Mouse (Mus musculus) mouse trophoblast stem cell (cell line): ENCODE results near the gene Sez6l.
"Not testable (repeated sequence)": the region's sequence is repeated elsewhere in the genome, so short reads cannot be mapped to it uniquely, and the experiment has no call there.

Source experiments
- in situ Hi-C, 2 experiments: fragments of 300-500 bp; cut with MseI, MboI; formaldehyde crosslinking; loops; 2 replicates in 1 of 2; 3 replicates in 1 of 2; pipeline ENCODE4 v1.15.1; 2025

Sez6l gene

GRCm38 (mm10) chr5:112438535-112438934 lies 138.4 kb downstream of the Sez6l start:
- in situ Hi-C loops: no loop called here

GRCm38 (mm10) chr5:112433004-112433403 lies 144.0 kb downstream of the Sez6l start:
- in situ Hi-C loops: no loop called here

- in situ Hi-C loops: no loop called here
These were observed 145.0 kb downstream of the Sez6l start for GRCm38 (mm10) chr5:112432033-112432432.

- in situ Hi-C loops: no loop called here
These were observed 145.7 kb downstream of the Sez6l start for GRCm38 (mm10) chr5:112431120-112431775.

- in situ Hi-C loops: loop anchor here (5.0 to 10.0 kb wide), 2 partner anchors 184 to 187 kb away; no protein-coding TSS in a partner anchor
These were observed 148.0 kb downstream of the Sez6l start for GRCm38 (mm10) chr5:112428944-112429343.

GRCm38 (mm10) chr5:112427283-112427682 lies 149.7 kb downstream of the Sez6l start:
- in situ Hi-C loops: loop anchor here (5.0 to 10.0 kb wide), 2 partner anchors 182 to 185 kb away; no protein-coding TSS in a partner anchor

GRCm38 (mm10) chr5:112426635-112427034 lies 150.3 kb downstream of the Sez6l start:
- in situ Hi-C loops: loop anchor here (5.0 to 10.0 kb wide), 2 partner anchors 182 to 184 kb away; no protein-coding TSS in a partner anchor

- in situ Hi-C loops: no loop called here
These were observed 157.4 kb downstream of the Sez6l start for GRCm38 (mm10) chr5:112419535-112419934.

GRCm38 (mm10) chr5:112418023-112418422 lies 159.0 kb downstream of the Sez6l start:
- in situ Hi-C loops: no loop called here

- in situ Hi-C loops: no loop called here
These were observed 160.3 kb downstream of the Sez6l start for GRCm38 (mm10) chr5:112416673-112417072.

GRCm38 (mm10) chr5:112412781-112413180 lies 164.2 kb downstream of the Sez6l start:
- in situ Hi-C loops: not testable (repeated sequence)

- in situ Hi-C loops: no loop called here
These were observed 165.3 kb downstream of the Sez6l start for GRCm38 (mm10) chr5:112411514-112412335.

GRCm38 (mm10) chr5:112411072-112411471 lies 165.9 kb downstream of the Sez6l start:
- in situ Hi-C loops: no loop called here

- in situ Hi-C loops: no loop called here
These were observed 167.7 kb downstream of the Sez6l start for GRCm38 (mm10) chr5:112409274-112409673.

- in situ Hi-C loops: no loop called here
These were observed 171.0 kb downstream of the Sez6l start for GRCm38 (mm10) chr5:112406017-112406416.

- in situ Hi-C loops: no loop called here
These were observed 174.5 kb downstream of the Sez6l start for GRCm38 (mm10) chr5:112402437-112402836.

- in situ Hi-C loops: no loop called here
These were observed 177.7 kb downstream of the Sez6l start for GRCm38 (mm10) chr5:112399284-112399683.

- in situ Hi-C loops: no loop called here
These were observed 180.9 kb downstream of the Sez6l start for GRCm38 (mm10) chr5:112396066-112396465.

- in situ Hi-C loops: no loop called here
These were observed 182.1 kb downstream of the Sez6l start, which contains the start of gene Asphd2 for GRCm38 (mm10) chr5:112394779-112395443. Asphd2 (minus strand) TSS chr5:112394866.

GRCm38 (mm10) chr5:112394415-112394763 lies 182.6 kb downstream of the Sez6l start:
- in situ Hi-C loops: no loop called here

GRCm38 (mm10) chr5:112393741-112394414 lies 183.1 kb downstream of the Sez6l start:
- in situ Hi-C loops: no loop called here
